Mouse (Mus musculus): ENCODE data around the gene Rbp4.

The Rbp4 gene

GRCm38 (mm10) chr19:38125219-38125610 is at the start of gene Rbp4:
TSS of gene Rbp4 (minus strand) at chr19:38125281.
- no peak for DNase-seq (ENCODE audit: low spot score)

GRCm38 (mm10) chr19:38164633-38165032 is 39.6 kb upstream of the Rbp4 start:
- DNase-seq (ENCODE audit: low spot score), result no peak

GRCm38 (mm10) chr19:38161648-38162354 is 36.7 kb upstream of the Rbp4 start:
- DNase-seq (ENCODE audit: low spot score), result no peak

GRCm38 (mm10) chr19:38156243-38156642 is 31.2 kb upstream of the Rbp4 start:
- no peak for DNase-seq (ENCODE audit: low spot score)

- no peak for DNase-seq (ENCODE audit: low spot score)
Observed at GRCm38 (mm10) chr19:38143540-38144271, 18.6 kb upstream of the Rbp4 start.

GRCm38 (mm10) chr19:38134806-38135205 is 9.7 kb upstream of the Rbp4 start:
- DNase-seq (ENCODE audit: low spot score), result no peak

GRCm38 (mm10) chr19:38133986-38134385 is 8.9 kb upstream of the Rbp4 start:
- DNase-seq (ENCODE audit: low spot score), result no peak

GRCm38 (mm10) chr19:38132481-38132880 is 7.4 kb upstream of the Rbp4 start, which contains the start of gene Pde6c:
TSS of gene Pde6c (plus strand) at chr19:38132781.
- DNase-seq (ENCODE audit: low spot score), result no peak

- DNase-seq (ENCODE audit: low spot score), result no peak
Observed at GRCm38 (mm10) chr19:38126656-38127055, 1.6 kb upstream of the Rbp4 start.

GRCm38 (mm10) chr19:38124401-38125218 is 471 bp downstream of the Rbp4 start:
- no peak for DNase-seq (ENCODE audit: low spot score)

GRCm38 (mm10) chr19:38123921-38124320 is 1.2 kb downstream of the Rbp4 start:
- no peak for DNase-seq (ENCODE audit: low spot score)

- DNase-seq (ENCODE audit: low spot score), result no peak
Observed at GRCm38 (mm10) chr19:38120123-38120760, 4.8 kb downstream of the Rbp4 start.

GRCm38 (mm10) chr19:38114834-38115491 is 10.1 kb downstream of the Rbp4 start:
- DNase-seq (ENCODE audit: low spot score), result no peak

GRCm38 (mm10) chr19:38112575-38112974 is 12.5 kb downstream of the Rbp4 start:
- DNase-seq (ENCODE audit: low spot score), result no peak

- DNase-seq (ENCODE audit: low spot score), result no peak
Observed at GRCm38 (mm10) chr19:38111056-38111455, 14.0 kb downstream of the Rbp4 start.

- no peak for DNase-seq (ENCODE audit: low spot score)
Observed at GRCm38 (mm10) chr19:38109506-38110242, 15.4 kb downstream of the Rbp4 start.

GRCm38 (mm10) chr19:38107871-38108270 is 17.2 kb downstream of the Rbp4 start:
- DNase-seq (ENCODE audit: low spot score), result no peak

- no peak for DNase-seq (ENCODE audit: low spot score)
Observed at GRCm38 (mm10) chr19:38096858-38097758, 28.0 kb downstream of the Rbp4 start, which contains the start of gene Ffar4. TSS of gene Ffar4 (plus strand) at chr19:38097071.

- no peak for DNase-seq (ENCODE audit: low spot score)
Observed at GRCm38 (mm10) chr19:38096231-38096630, 28.9 kb downstream of the Rbp4 start.

GRCm38 (mm10) chr19:38091512-38091985 is 33.5 kb downstream of the Rbp4 start:
- no peak for DNase-seq (ENCODE audit: low spot score)

Data from c-Kit-positive CD71-positive TER-119-positive erythroid progenitor cells, embryonic 14.5 days (primary cell).